Mouse (Mus musculus) liver, adult 2 months (tissue): ENCODE measurements around the gene Gabarapl2. TPM values are rescaled to one million over a fixed set of nuclear protein-coding genes. Genes with fewer than 3 reads are reported as not detected.
"Not testable (repeated sequence)": the region's sequence is repeated elsewhere in the genome, so short reads cannot be mapped to it uniquely, and the experiment has no call there.

Source experiments
- DNase-seq: peaks from one replicate; pipeline ENCODE4 v3.0.0-alpha.2; 2011; ENCODE audit warnings: low read depth, low spot score; ENCODE audit errors: extremely low read depth
- H3K27ac ChIP-seq: fragments of 200-500 bp; replicated peaks from 2 replicates; pipeline ENCODE4 v1.5.1; 2012; ENCODE audit warnings: low read depth, mild to moderate bottlenecking, control low read depth, inconsistent platforms, low read length; ENCODE audit not compliant: insufficient read depth
- H3K27me3 ChIP-seq: fragments of 200-500 bp; 2 replicates; pipeline ENCODE4 v1.6.1; 2012; ENCODE audit warnings: mild to moderate bottlenecking, moderate library complexity, low read length, inconsistent platforms; ENCODE audit not compliant: control insufficient read depth, insufficient read depth
- H3K36me3 ChIP-seq: fragments of 200-500 bp; 2 replicates; pipeline ENCODE4 v1.6.1; 2012; ENCODE audit warnings: low read length, inconsistent platforms; ENCODE audit not compliant: control insufficient read depth, insufficient read depth
- H3K4me1 ChIP-seq: fragments of 200-500 bp; 2 replicates; pipeline ENCODE4 v1.6.1; 2011; ENCODE audit warnings: low read length; ENCODE audit not compliant: control insufficient read depth, insufficient read depth
- H3K4me3 ChIP-seq: fragments of 200-500 bp; 2 replicates; pipeline ENCODE4 v1.5.1; 2011; ENCODE audit warnings: low read depth, mild to moderate bottlenecking, control low read depth, low read length, moderate library complexity; ENCODE audit not compliant: insufficient read depth
- H3K79me2 ChIP-seq: fragments of 200-500 bp; 2 replicates; pipeline ENCODE4 v1.6.1; 2012; ENCODE audit warnings: inconsistent platforms, mild to moderate bottlenecking, low read length, moderate library complexity; ENCODE audit not compliant: control insufficient read depth, insufficient read depth
- H3K9ac ChIP-seq: fragments of 200-500 bp; 2 replicates; pipeline ENCODE4 v1.6.1; 2012; ENCODE audit warnings: low read depth, mild to moderate bottlenecking, control low read depth, inconsistent platforms, low read length
- CTCF ChIP-seq: fragments of 200-500 bp; IDR thresholded peaks from 2 replicates; pipeline ENCODE4 v1.5.1; 2011; ENCODE audit warnings: low read depth, low read length, control low read depth
- POLR2A ChIP-seq: fragments of 200-500 bp; IDR thresholded peaks from 2 replicates; pipeline ENCODE4 v1.6.1; 2011; ENCODE audit warnings: low read length, control low read depth; ENCODE audit not compliant: insufficient read depth; ENCODE audit errors: extremely low read depth
- WGBS: fragments of 180-500 bp; shearing (Covaris S2); methylation state at CpG from one replicate; pipeline ENCODE4 v1.1.7; 2018; 5-methylcytosine and 5-hydroxymethylcytosine counted together
- polyA plus RNA-seq: library from polyadenylated mRNA; depleted of rRNA; stranded (reverse); fragments of >200 nt; gene quantifications from 2 replicates; pipeline ENCODE4 v1.2.3, GENCODE M21; 2012
- total RNA-seq: library from RNA; depleted of rRNA; stranded (reverse); fragments of >200 nt; gene quantifications from 2 replicates; pipeline ENCODE4 v1.2.3, GENCODE M21; 2014

The Gabarapl2 gene
- total and polyA plus RNA-seq, 2 experiments = 24.1 to 39.5 TPM

- no peak for DNase-seq
- Histone ChIP-seq H3K36me3 (no peaks in the 10 kb centered on the region), H3K27me3 (no peaks in the 10 kb centered on the region), H3K4me1 (peaks cover 3% of the 10 kb centered on the region; the same call in 1 of the 2 replicates), H3K27ac (no peak overlapping the region), H3K79me2 (no peaks in the 10 kb centered on the region), H3K4me3 (no peak overlapping the region), H3K9ac (no peak overlapping the region)
- TF ChIP-seq POLR2A = no peak
- no peak for TF ChIP-seq CTCF
- 86% methylated on average over 16 of the region's 16 CpGs for WGBS
Observed at GRCm38 (mm10) chr8:111931721-111932120, 8.8 kb upstream of the Gabarapl2 start.

DNA sequence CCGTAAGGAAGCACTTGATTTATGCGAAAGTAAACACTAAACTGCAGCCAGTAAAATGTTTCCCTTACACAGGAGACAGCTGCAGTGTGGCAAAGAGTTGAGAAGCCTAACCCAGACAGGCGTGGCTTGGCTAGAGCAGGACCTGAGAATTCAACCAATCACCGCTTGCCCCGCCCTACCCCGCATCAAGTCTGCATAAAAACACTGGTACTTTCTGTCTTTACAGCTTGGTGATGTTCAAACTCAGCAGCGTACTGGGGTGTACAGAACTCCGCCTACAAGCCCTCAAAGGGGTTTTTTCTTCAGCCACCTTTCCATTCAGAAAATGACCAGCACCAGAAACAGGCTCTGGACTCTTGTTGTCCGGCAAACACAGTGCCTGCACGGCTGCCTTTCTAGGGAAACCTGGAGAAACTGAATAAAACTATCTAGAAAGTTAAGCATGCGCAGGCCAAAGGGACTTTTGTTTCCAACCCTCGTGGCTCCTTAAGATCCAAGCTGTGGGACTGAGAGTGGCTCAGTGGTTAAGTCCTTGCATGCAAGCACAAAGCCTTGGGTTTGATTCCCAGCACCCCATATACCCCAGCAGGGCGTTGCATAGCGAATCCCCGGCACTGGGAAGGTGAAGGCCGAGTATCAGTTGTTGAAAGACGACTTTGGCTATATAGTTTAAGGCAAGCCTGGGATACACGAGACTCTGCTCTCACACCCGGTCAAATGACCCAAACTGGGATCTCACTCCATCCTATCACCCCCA is 7.7 kb upstream of the Gabarapl2 start:
- no peak for TF ChIP-seq POLR2A
- no peak for TF ChIP-seq CTCF
- WGBS = 50% methylated on average over 19 of the region's 19 CpGs
- peak; percentile 24 for DNase-seq
- peaks cover 3% of the 10 kb centered on the region; the same call in 1 of the 2 replicates for H3K4me1 ChIP-seq
- H3K36me3 ChIP-seq = no peaks in the 10 kb centered on the region
- no peaks in the 10 kb centered on the region for H3K27me3 ChIP-seq
- H3K79me2 ChIP-seq = no peaks in the 10 kb centered on the region
- peak overlapping the region; percentile 70; the same call in 1 of the 2 replicates for H3K4me3 ChIP-seq
- no peak overlapping the region for H3K27ac ChIP-seq
- H3K9ac ChIP-seq = peak overlapping the region; percentile 62; the same call in 1 of the 2 replicates

DNA sequence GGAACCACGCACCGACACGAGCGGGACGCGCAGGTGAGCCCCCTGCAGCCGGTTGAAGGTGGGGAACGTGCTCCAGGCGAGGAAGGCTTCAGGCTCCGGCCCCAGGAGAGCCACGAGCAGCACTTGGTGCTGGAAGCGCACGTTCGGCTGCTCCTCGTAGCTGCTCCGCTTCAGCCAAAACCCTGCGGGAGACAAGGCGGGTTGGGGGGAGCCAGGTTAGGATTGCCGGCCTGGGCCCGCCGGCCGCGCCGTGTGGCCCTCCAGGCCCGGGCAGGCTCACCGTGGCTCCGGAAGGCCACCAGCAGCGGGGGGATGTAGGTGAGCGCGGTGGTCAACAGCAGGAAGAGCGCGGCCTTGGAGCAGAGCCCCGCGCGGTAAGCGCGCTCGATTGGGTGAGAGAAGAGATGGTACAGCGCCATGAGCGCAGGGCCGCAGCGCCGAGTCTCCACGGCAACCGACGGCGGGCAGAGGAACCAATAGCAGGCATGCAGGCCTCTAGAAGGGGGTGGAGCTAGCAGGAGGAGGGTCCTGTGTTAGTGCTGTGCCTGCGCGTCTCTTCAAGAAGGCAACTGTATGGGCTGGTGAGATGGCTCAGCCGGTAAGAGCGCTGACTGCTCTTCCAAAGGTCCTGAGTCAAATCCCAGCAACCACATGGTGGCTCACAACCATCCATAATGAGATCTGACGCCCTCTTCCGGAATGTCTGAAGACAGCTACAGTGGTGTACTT is 7.0 kb upstream of the Gabarapl2 start, which contains the start of gene Tmem231:
Gene Tmem231, minus strand, starts transcription at position 534 of the 729 bp plus-strand sequence.
- H3K79me2 ChIP-seq = no peaks in the 10 kb centered on the region
- H3K27ac ChIP-seq = no peak within 1 kb of the TSS
- DNase-seq = peak; percentile 66
- WGBS = 3% methylated on average over 53 of the region's 53 CpGs
- no peaks in the 10 kb centered on the region for H3K27me3 ChIP-seq
- TF ChIP-seq POLR2A (no peak), CTCF (no peak)
- peak within 1 kb of the TSS; percentile 62 for H3K9ac ChIP-seq
- no peaks in the 10 kb centered on the region for H3K36me3 ChIP-seq
- peaks cover 3% of the 10 kb centered on the region; the same call in 1 of the 2 replicates for H3K4me1 ChIP-seq
- peak within 1 kb of the TSS; percentile 70 for H3K4me3 ChIP-seq

- Histone ChIP-seq H3K27me3 (no peaks in the 10 kb centered on the region), H3K27ac (no peak overlapping the region), H3K4me3 (no peak overlapping the region), H3K4me1 (peaks cover 3% of the 10 kb centered on the region; the same call in 1 of the 2 replicates), H3K36me3 (no peaks in the 10 kb centered on the region), H3K79me2 (no peaks in the 10 kb centered on the region), H3K9ac (no peak overlapping the region)
- TF ChIP-seq POLR2A (no peak), CTCF (no peak)
- no peak for DNase-seq
- 76% methylated on average over 2 of the region's 2 CpGs for WGBS
Observed at GRCm38 (mm10) chr8:111934201-111934600, 6.3 kb upstream of the Gabarapl2 start.

- Histone ChIP-seq H3K79me2 (peaks cover 9% of the 10 kb centered on the region), H3K27ac (no peak overlapping the region), H3K9ac (no peak overlapping the region), H3K4me1 (peaks cover 12% of the 10 kb centered on the region), H3K36me3 (no peaks in the 10 kb centered on the region), H3K4me3 (no peak overlapping the region), H3K27me3 (no peaks in the 10 kb centered on the region)
- no peak for TF ChIP-seq POLR2A
- TF ChIP-seq CTCF = no peak
- DNase-seq = peak; percentile 15
- WGBS = 83% methylated on average over 3 of the region's 3 CpGs
Observed at GRCm38 (mm10) chr8:111937184-111937583, 3.3 kb upstream of the Gabarapl2 start.

DNA sequence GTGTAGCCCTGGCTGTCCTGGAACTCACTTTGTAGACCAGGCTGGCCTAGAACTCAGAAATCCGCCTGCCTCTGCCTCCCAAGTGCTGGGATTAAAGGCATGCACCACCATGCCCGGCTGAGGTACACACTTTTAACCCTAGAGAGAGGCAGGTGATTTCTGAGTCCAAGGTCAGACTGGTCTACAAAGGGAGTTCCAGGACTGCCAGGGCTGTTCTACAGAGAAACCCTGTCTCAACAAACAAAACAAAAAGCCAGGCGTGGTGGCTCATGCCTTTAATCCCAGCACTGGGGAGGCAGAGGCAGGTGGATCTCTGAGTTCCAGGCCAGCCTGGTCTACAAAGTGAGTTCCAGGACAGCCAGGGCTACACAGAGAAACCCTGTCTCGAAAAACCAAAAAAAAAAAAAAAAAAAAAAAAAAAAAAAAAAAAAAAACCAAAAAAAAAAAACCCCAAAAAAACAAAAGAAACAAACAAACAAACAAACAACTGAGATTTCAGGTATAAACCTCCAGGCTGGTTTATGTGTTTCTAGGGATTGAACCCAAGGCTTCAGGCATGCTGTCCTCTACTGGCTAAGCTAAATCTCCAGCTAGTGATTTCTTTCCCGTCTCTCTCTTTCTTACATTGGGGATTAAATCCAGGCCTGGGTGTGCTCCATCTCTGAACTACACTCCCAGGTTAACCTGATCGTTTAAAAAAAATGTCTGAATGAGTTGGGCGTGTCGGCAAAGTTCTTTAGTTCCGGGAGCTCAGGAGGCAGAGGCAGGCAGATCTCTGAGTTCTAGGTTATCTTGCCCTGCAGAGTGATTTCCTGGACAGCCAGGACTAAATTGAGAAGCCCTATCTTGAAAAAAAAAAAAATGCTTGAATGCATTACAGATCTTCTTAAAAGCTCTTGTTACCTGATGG is 2.2 kb upstream of the Gabarapl2 start:
- WGBS = 92% methylated on average over 9 of the region's 9 CpGs
- H3K27me3 ChIP-seq, H3K9ac ChIP-seq, DNase-seq, H3K4me3 ChIP-seq, H3K27ac ChIP-seq, H3K36me3 ChIP-seq: not testable (repeated sequence)
- H3K4me1 ChIP-seq = peaks cover 10% of the 10 kb centered on the region
- peaks cover 12% of the 10 kb centered on the region for H3K79me2 ChIP-seq
